Comparison of ENCODE assay signal across 29 mouse cellular contexts in the genomic region with DNA sequence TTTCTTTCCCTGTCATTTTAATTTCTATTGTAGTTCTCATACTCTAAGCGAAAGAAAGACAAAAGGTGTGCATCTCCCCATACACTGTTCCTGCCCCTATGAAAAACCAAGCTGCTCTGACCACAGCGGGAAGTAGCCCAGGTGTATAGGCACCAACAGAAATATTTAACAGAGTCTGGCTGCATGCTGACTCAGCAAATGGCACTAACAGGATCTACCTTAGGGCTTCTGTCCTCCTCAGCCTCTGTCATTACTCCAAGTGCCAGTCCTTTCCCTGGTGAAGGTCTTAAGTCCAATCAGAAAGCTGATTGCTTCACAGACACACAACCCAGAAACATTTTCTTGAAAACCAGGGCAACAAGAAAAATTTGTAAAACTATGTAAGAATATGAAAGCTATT.
"Had no signal": no experiment of that assay in that cellular context is flagged by ENCODE, and none has a peak within 500 bp of the region (broad histone marks: within the 10 kb centered on the region; RNA-seq: fewer than 3 reads in every experiment).

No protein-coding gene starts in this region.

- H3K27me3 ChIP-seq: heart, embryonic 12.5 days; heart, embryonic 13.5 days; heart, embryonic 15.5 days; hindbrain, embryonic 12.5 days; hindbrain, embryonic 13.5 days; hindbrain, embryonic 15.5 days; intestine, embryonic 15.5 days; kidney, embryonic 15.5 days had no signal

- H3K4me1 ChIP-seq: heart, embryonic 12.5 days; heart, embryonic 13.5 days; heart, embryonic 15.5 days; hindbrain, embryonic 10.5 days; hindbrain, embryonic 12.5 days; hindbrain, embryonic 13.5 days; hindbrain, embryonic 15.5 days; intestine, embryonic 15.5 days; kidney, embryonic 15.5 days had no signal

- H3K27ac ChIP-seq: heart, embryonic 13.5 days; heart, embryonic 15.5 days; hindbrain, embryonic 10.5 days; hindbrain, embryonic 12.5 days; hindbrain, embryonic 13.5 days; hindbrain, embryonic 14.5 days; hindbrain, embryonic 15.5 days; hindbrain, postnatal 0 days; intestine, embryonic 15.5 days; kidney, embryonic 15.5 days; kidney, postnatal 0 days; layer of hippocampus, adult 2 months; left cerebral cortex, adult 2 months had no signal

- H3K36me3 ChIP-seq: heart, embryonic 12.5 days; heart, embryonic 13.5 days; heart, embryonic 15.5 days; hindbrain, embryonic 10.5 days; hindbrain, embryonic 12.5 days; hindbrain, embryonic 13.5 days; hindbrain, embryonic 15.5 days; intestine, embryonic 15.5 days; kidney, embryonic 15.5 days had no signal

- H3K4me3 ChIP-seq: heart, embryonic 12.5 days; heart, embryonic 13.5 days; heart, embryonic 15.5 days; hindbrain, embryonic 10.5 days; hindbrain, embryonic 12.5 days; hindbrain, embryonic 13.5 days; hindbrain, embryonic 15.5 days; intestine, embryonic 15.5 days; kidney, embryonic 15.5 days; layer of hippocampus, adult 2 months; left cerebral cortex, adult 2 months had no signal

- H3K4me2 ChIP-seq: heart, embryonic 12.5 days; heart, embryonic 13.5 days; heart, embryonic 15.5 days; hindbrain, embryonic 12.5 days; hindbrain, embryonic 13.5 days; hindbrain, embryonic 14.5 days; hindbrain, embryonic 15.5 days; intestine, embryonic 15.5 days; kidney, embryonic 15.5 days had no signal

- H3K9me3 ChIP-seq: heart, embryonic 12.5 days; heart, embryonic 13.5 days; heart, embryonic 15.5 days; hindbrain, embryonic 10.5 days; hindbrain, embryonic 12.5 days; hindbrain, embryonic 13.5 days; hindbrain, embryonic 15.5 days; intestine, embryonic 15.5 days; kidney, embryonic 15.5 days had no signal

- DNase-seq: heart, postnatal 10 days; heart, postnatal 14 days; heart, postnatal 36 days; heart, postnatal 4 days; kidney, adult 11 months; kidney, adult 18-20 months; kidney, adult 2 months; kidney, adult 8-10 months; kidney, adult 9 months; kidney, postnatal 10 days; kidney, postnatal 14 days; kidney, postnatal 25 days; kidney, postnatal 4 days; layer of hippocampus, adult 9-11 months; layer of hippocampus, postnatal 36 days had no signal

- H3K9ac ChIP-seq: heart, embryonic 12.5 days; heart, embryonic 13.5 days; heart, embryonic 15.5 days; hindbrain, embryonic 12.5 days; hindbrain, embryonic 13.5 days; hindbrain, embryonic 14.5 days; hindbrain, embryonic 15.5 days; intestine, embryonic 15.5 days; kidney, embryonic 15.5 days had no signal
